Mouse (Mus musculus): ENCODE results near the gene Pigp.

The Pigp gene

GRCm38 (mm10) chr16:94327781-94328711 lies 43.6 kb downstream of the Pigp start, which contains the start of gene Ripply3:
TSS of gene Ripply3 (plus strand) at chr16:94328420.
- in situ Hi-C loops (cut with MboI; ENCODE audit: unreplicated experiment in 2 of 2) = no loop called here

GRCm38 (mm10) chr16:94326008-94326407 lies 45.6 kb downstream of the Pigp start:
- in situ Hi-C loops (cut with MboI; ENCODE audit: unreplicated experiment in 2 of 2) = no loop called here

- in situ Hi-C loops (cut with MboI; ENCODE audit: unreplicated experiment in 2 of 2) = no loop called here
Measured at GRCm38 (mm10) chr16:94323681-94324080, 48.0 kb downstream of the Pigp start.

GRCm38 (mm10) chr16:94320223-94320622 lies 51.4 kb downstream of the Pigp start:
- in situ Hi-C loops (cut with MboI; ENCODE audit: unreplicated experiment in 2 of 2) = no loop called here

GRCm38 (mm10) chr16:94317752-94318151 lies 53.9 kb downstream of the Pigp start:
- in situ Hi-C loops (cut with MboI; ENCODE audit: unreplicated experiment in 2 of 2) = loop anchor here in 1 of 2 experiments (10.0 kb wide), 1 partner anchor 47 kb away; no protein-coding TSS in a partner anchor

GRCm38 (mm10) chr16:94315215-94315614 lies 56.4 kb downstream of the Pigp start:
- in situ Hi-C loops (cut with MboI; ENCODE audit: unreplicated experiment in 2 of 2) = loop anchor here in 1 of 2 experiments (10.0 kb wide), 1 partner anchor 50 kb away; no protein-coding TSS in a partner anchor

GRCm38 (mm10) chr16:94314626-94315025 lies 57.0 kb downstream of the Pigp start:
- in situ Hi-C loops (cut with MboI; ENCODE audit: unreplicated experiment in 2 of 2) = loop anchor here (5.0 to 10.0 kb wide), 3 partner anchors 42 to 50 kb away; no protein-coding TSS in a partner anchor

- in situ Hi-C loops (cut with MboI; ENCODE audit: unreplicated experiment in 2 of 2) = loop anchor here (5.0 to 10.0 kb wide), 3 partner anchors 41 to 51 kb away; no protein-coding TSS in a partner anchor
Measured at GRCm38 (mm10) chr16:94313229-94314030, 58.2 kb downstream of the Pigp start, which contains the start of gene Hlcs. TSS of gene Hlcs (minus strand) at chr16:94313571.

GRCm38 (mm10) chr16:94312663-94313228 lies 58.9 kb downstream of the Pigp start:
- in situ Hi-C loops (cut with MboI; ENCODE audit: unreplicated experiment in 2 of 2) = loop anchor here (5.0 to 10.0 kb wide), 3 partner anchors 40 to 52 kb away; no protein-coding TSS in a partner anchor

- in situ Hi-C loops (cut with MboI; ENCODE audit: unreplicated experiment in 2 of 2) = loop anchor here (5.0 to 10.0 kb wide), 3 partner anchors 40 to 53 kb away; no protein-coding TSS in a partner anchor
Measured at GRCm38 (mm10) chr16:94311931-94312330, 59.7 kb downstream of the Pigp start.

GRCm38 (mm10) chr16:94311416-94311815 lies 60.2 kb downstream of the Pigp start:
- in situ Hi-C loops (cut with MboI; ENCODE audit: unreplicated experiment in 2 of 2) = loop anchor here (5.0 to 10.0 kb wide), 3 partner anchors 39 to 53 kb away; no protein-coding TSS in a partner anchor

GRCm38 (mm10) chr16:94309025-94309424 lies 62.6 kb downstream of the Pigp start:
- in situ Hi-C loops (cut with MboI; ENCODE audit: unreplicated experiment in 2 of 2) = no loop called here

Measured in v-Abl transformed pro-B cells (cell line).